Mouse (Mus musculus) activated CD4-positive, CD25-positive, alpha-beta regulatory T cell, adult 4 months (primary cell): ENCODE measurements around the gene Pex11g. TPM values are rescaled to one million over a fixed set of nuclear protein-coding genes. Genes with fewer than 3 reads are reported as not detected.

ENCODE experiments used
- ATAC-seq: one replicate; pipeline ENCODE4 v1.8.0; 2017
- polyA plus RNA-seq, 2 experiments: library from polyadenylated mRNA; unstranded; fragments of 100-300 nt; shearing (Covaris generic); gene quantifications; one replicate each; pipeline ENCODE4 v1.2.1; 2017

Pex11g gene
- polyA plus RNA-seq, 2 experiments from 2014 or later, result 10.9 to 15.4 TPM

DNA sequence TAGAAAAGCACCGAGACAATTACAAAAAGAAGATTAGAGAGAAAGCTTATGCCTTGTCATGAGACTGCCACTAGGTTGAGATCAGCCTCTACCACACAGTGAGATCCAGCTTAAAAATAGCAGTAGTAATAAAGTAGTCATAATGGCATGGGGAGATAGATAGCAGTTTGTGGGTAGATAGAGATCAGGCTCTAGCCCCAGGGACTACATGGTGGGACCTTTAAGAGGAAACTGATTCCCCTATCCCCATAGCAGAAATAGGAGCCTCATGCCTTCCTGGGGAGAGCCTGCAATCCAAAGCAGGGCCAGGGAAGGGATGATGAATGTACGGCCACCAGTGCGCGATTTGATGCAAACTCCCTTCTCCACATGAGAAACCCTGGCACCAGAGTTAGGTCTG is 52.2 kb downstream of the Pex11g start:
- no peak for ATAC-seq

GRCm38 (mm10) chr8:3414639-3415190 is 52.8 kb downstream of the Pex11g start:
- no peak for ATAC-seq

DNA sequence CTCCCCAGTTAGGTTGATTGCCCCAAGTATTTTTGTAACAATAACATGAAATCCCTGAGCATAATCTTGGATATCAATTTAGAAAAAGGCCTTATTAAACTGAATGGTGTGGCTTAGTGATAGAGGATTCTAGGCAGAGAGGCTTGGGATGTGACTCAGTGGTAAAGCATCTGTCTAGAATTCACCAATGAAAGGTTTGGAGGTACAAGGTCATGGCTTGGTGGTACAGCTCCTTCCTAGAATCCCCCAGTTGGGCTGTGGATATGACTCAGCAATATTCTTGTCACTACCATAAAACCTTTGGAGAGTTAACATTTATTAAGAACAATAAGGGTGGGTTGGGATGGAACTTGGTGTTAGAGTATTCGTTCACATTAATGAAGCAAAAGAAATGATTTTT is 54.7 kb downstream of the Pex11g start:
- no peak for ATAC-seq

- ATAC-seq, result no peak
Observed at GRCm38 (mm10) chr8:3411901-3412301, 55.6 kb downstream of the Pex11g start.

- no peak for ATAC-seq
Observed at GRCm38 (mm10) chr8:3411085-3411484, 56.4 kb downstream of the Pex11g start.

DNA sequence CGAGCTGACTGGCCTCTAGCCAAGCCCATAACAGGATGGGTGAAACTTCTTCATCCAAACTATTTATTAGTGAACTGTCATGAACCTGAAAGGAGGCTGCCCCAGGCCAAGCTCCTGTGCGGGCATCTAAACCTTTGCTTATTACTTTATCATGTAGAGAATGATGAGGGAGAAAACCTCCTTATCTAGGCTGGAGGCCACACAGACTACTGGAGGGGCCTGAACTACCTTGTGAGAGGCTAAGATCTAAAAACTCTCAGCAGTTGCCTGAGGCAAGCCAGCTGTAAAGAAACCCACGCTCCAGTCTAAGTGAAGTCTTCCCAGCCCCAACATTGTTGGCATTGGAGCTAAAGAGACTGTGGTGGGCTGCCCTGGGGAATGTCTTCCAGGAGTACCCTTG is 60.1 kb downstream of the Pex11g start:
- ATAC-seq, result no peak

Other genes starting within 250 kb of the Pex11g start
- 1 to 10 TPM; 5.9 to 7.4 TPM for gene Insr, start 188.1 kb downstream of the Pex11g start, polyA plus RNA-seq
- gene A430078G23Rik, start 114.3 kb downstream of the Pex11g start, polyA plus RNA-seq, result 10 to 100 TPM; 33.8 to 34.2 TPM
- gene Arhgef18, start 74.7 kb downstream of the Pex11g start, polyA plus RNA-seq, result 10 to 100 TPM; 23.2 to 30.6 TPM
- gene Tex45, start 3.2 kb upstream of the Pex11g start, polyA plus RNA-seq, result not detected
- 1 to 10 TPM in 1 of 2 experiments, under 1 TPM in 1; 0.97 to 1.0 TPM for gene Zfp358, start 25.5 kb upstream of the Pex11g start, polyA plus RNA-seq
- 10 to 100 TPM; 17.0 to 19.1 TPM for gene Mcoln1, start 32.8 kb upstream of the Pex11g start, polyA plus RNA-seq
- 10 to 100 TPM; 18.8 to 24.8 TPM for gene Pnpla6, start 47.7 kb upstream of the Pex11g start, polyA plus RNA-seq
- gene C330021F23Rik, start 100.3 kb upstream of the Pex11g start, polyA plus RNA-seq, result not detected
- gene Camsap3, start 119.6 kb upstream of the Pex11g start, polyA plus RNA-seq, result not detected
- gene Xab2, start 153.6 kb upstream of the Pex11g start, polyA plus RNA-seq, result 10 to 100 TPM; 65.9 to 74.1 TPM
- 100 to 1,000 TPM in 1 of 2 experiments, 10 to 100 TPM in 1; 95.4 to 145 TPM for gene Pet100, start 153.9 kb upstream of the Pex11g start, polyA plus RNA-seq
- gene Pcp2, start 157.9 kb upstream of the Pex11g start, polyA plus RNA-seq, result not detected
- 100 to 1,000 TPM; 184 to 205 TPM for gene Stxbp2, start 163.3 kb upstream of the Pex11g start, polyA plus RNA-seq
- not detected for gene Retn, start 188.1 kb upstream of the Pex11g start, polyA plus RNA-seq
- gene Mcemp1, start 198.1 kb upstream of the Pex11g start, polyA plus RNA-seq, result under 1 TPM in 1 of 2 experiments, not detected in 1; 0.43 TPM
- not detected for gene Fcor, start 204.7 kb upstream of the Pex11g start, polyA plus RNA-seq
- 10 to 100 TPM; 24.9 to 27.7 TPM for gene Trappc5, start 208.6 kb upstream of the Pex11g start, polyA plus RNA-seq
- 1 to 10 TPM in 1 of 2 experiments, under 1 TPM in 1; 0.77 to 5.1 TPM for gene Fcer2a, start 226.5 kb upstream of the Pex11g start, polyA plus RNA-seq